Mouse (Mus musculus): Measurements from ENCODE around the gene Drd3. TPM values are rescaled to one million over a fixed set of nuclear protein-coding genes. Genes with fewer than 3 reads are reported as not detected.

The Drd3 gene
- polyA plus RNA-seq, 1 experiment, result not detected

DNA sequence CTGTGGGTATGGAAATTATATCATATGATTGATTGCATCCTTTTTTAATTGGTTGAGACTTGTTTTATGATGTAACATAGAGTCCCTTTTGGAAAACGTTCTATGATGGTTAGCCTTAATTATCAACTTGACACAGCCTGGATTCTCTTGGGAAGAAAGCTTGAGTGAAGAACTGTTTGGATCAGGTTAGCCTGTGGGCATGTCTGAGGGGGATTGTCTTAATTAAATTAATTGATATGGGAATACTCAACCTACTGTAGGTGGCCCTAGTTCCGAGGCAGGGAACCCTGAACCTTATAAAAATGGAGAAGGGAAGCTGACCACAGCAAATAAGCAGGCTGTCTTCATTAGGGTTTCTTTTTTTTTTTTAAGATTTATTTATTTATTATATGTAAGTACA, 12.9 kb upstream of the Drd3 start:
- H3K27me3 ChIP-seq (ENCODE audit: control insufficient read depth, insufficient read depth, low read length), result no peaks in the 10 kb centered on the region
- H3K36me3 ChIP-seq (ENCODE audit: control insufficient read depth, insufficient read depth, low read length), result no peaks in the 10 kb centered on the region
- no peak overlapping the region for H3K27ac ChIP-seq (ENCODE audit: insufficient read depth, low read length)
- H3K4me3 ChIP-seq (ENCODE audit: extremely low read depth, insufficient read depth, insufficient read length), result no peak overlapping the region
- TF ChIP-seq POLR2A (IDR thresholded peaks at IDR 0.05; ENCODE audit: low read depth, low read length), result no peak
- TF ChIP-seq CTCF (IDR thresholded peaks at IDR 0.05; ENCODE audit: extremely low read depth, insufficient read depth, insufficient read length, insufficient replicate concordance), result no peak
- 81% methylated on average over 2 of the region's 2 CpGs for WGBS
- no peak for DNase-seq (ENCODE audit: low read depth in 1 of 2, low spot score in 2 of 2)
- H3K4me1 ChIP-seq (ENCODE audit: control insufficient read depth, insufficient read depth, insufficient read length), result no peaks in the 10 kb centered on the region

DNA sequence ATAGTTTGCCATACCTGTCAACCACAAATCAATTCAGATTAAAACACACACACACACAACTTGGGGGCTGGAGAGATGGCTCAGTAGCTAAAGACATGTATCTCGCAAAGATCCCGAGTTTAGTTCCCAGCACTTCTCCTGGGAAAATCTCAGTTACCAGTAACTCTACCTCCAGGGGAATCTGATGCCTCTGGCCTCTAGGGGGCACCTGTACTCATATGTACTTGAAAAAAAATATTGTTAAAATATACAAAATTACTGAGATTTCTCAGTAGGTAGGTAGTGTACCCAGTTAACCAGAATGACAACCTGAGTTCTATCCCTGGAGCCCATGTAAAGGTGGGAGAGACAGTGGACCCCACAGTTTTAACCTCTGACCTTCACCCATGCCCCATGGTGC, 5.4 kb upstream of the Drd3 start:
- Histone ChIP-seq H3K4me1 (ENCODE audit: control insufficient read depth, insufficient read depth, insufficient read length) (no peaks in the 10 kb centered on the region), H3K36me3 (ENCODE audit: control insufficient read depth, insufficient read depth, low read length) (no peaks in the 10 kb centered on the region), H3K4me3 (ENCODE audit: extremely low read depth, insufficient read depth, insufficient read length) (no peak overlapping the region), H3K27me3 (ENCODE audit: control insufficient read depth, insufficient read depth, low read length) (no peaks in the 10 kb centered on the region), H3K27ac (ENCODE audit: insufficient read depth, low read length) (no peak overlapping the region)
- WGBS, result 82% methylated on average over 2 of the region's 2 CpGs
- DNase-seq (ENCODE audit: low read depth in 1 of 2, low spot score in 2 of 2), result no peak
- TF ChIP-seq POLR2A (IDR thresholded peaks at IDR 0.05; ENCODE audit: low read depth, low read length) (no peak), CTCF (IDR thresholded peaks at IDR 0.05; ENCODE audit: extremely low read depth, insufficient read depth, insufficient read length, insufficient replicate concordance) (no peak)

GRCm38 (mm10) chr16:43752900-43753299, 926 bp upstream of the Drd3 start:
- H3K27me3 ChIP-seq (ENCODE audit: control insufficient read depth, insufficient read depth, low read length), result no peaks in the 10 kb centered on the region
- 78% methylated on average over 8 of the region's 8 CpGs for WGBS
- H3K4me1 ChIP-seq (ENCODE audit: control insufficient read depth, insufficient read depth, insufficient read length), result no peaks in the 10 kb centered on the region
- DNase-seq (ENCODE audit: low read depth in 1 of 2, low spot score in 2 of 2), result no peak
- H3K4me3 ChIP-seq (ENCODE audit: extremely low read depth, insufficient read depth, insufficient read length), result no peak overlapping the region
- no peak overlapping the region for H3K27ac ChIP-seq (ENCODE audit: insufficient read depth, low read length)
- no peaks in the 10 kb centered on the region for H3K36me3 ChIP-seq (ENCODE audit: control insufficient read depth, insufficient read depth, low read length)
- TF ChIP-seq CTCF (IDR thresholded peaks at IDR 0.05; ENCODE audit: extremely low read depth, insufficient read depth, insufficient read length, insufficient replicate concordance) (no peak), POLR2A (IDR thresholded peaks at IDR 0.05; ENCODE audit: low read depth, low read length) (no peak)

DNA sequence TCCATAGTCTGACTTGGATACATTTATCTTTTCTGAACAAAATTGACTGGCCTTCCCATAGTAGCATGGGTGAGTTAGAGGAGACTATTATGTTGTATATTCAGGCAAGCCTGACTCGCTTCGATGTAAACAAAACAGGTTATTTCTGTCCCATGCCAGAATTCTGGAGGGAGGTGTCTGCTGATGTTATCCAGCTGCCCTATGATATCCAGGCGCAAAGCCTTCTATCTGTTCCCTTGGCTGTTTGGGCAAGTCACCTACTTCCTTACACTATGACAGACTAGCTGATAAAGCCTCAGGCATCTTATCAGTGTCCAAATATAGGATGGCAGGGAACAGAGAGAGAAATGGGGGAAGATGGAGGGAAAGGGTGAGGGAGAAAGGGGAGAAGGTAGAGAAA, 18.5 kb downstream of the Drd3 start:
- H3K36me3 ChIP-seq (ENCODE audit: control insufficient read depth, insufficient read depth, low read length), result no peaks in the 10 kb centered on the region

GRCm38 (mm10) chr16:43772766-43773165, 18.9 kb downstream of the Drd3 start:
- TF ChIP-seq CTCF (IDR thresholded peaks at IDR 0.05; ENCODE audit: extremely low read depth, insufficient read depth, insufficient read length, insufficient replicate concordance), result no peak
- no peak for TF ChIP-seq POLR2A (IDR thresholded peaks at IDR 0.05; ENCODE audit: low read depth, low read length)
- no peak for DNase-seq (ENCODE audit: low read depth in 1 of 2, low spot score in 2 of 2)
- H3K27ac ChIP-seq (ENCODE audit: insufficient read depth, low read length), result no peak overlapping the region

More for the DNA sequence above, 18.5 kb downstream of the Drd3 start:
- Histone ChIP-seq H3K27me3 (ENCODE audit: control insufficient read depth, insufficient read depth, low read length) (no peaks in the 10 kb centered on the region), H3K27ac (ENCODE audit: insufficient read depth, low read length) (no peak overlapping the region), H3K4me1 (ENCODE audit: control insufficient read depth, insufficient read depth, insufficient read length) (no peaks in the 10 kb centered on the region), H3K4me3 (ENCODE audit: extremely low read depth, insufficient read depth, insufficient read length) (no peak overlapping the region)
- TF ChIP-seq POLR2A (IDR thresholded peaks at IDR 0.05; ENCODE audit: low read depth, low read length) (no peak), CTCF (IDR thresholded peaks at IDR 0.05; ENCODE audit: extremely low read depth, insufficient read depth, insufficient read length, insufficient replicate concordance) (no peak)
- WGBS, result 89% methylated on average over 3 of the region's 3 CpGs
- no peak for DNase-seq (ENCODE audit: low read depth in 1 of 2, low spot score in 2 of 2)

GRCm38 (mm10) chr16:43773506-43773905, 19.7 kb downstream of the Drd3 start:
- 86% methylated on average over 4 of the region's 4 CpGs for WGBS

More at GRCm38 (mm10) chr16:43772766-43773165, 18.9 kb downstream of the Drd3 start:
- no peaks in the 10 kb centered on the region for H3K4me1 ChIP-seq (ENCODE audit: control insufficient read depth, insufficient read depth, insufficient read length)
- H3K36me3 ChIP-seq (ENCODE audit: control insufficient read depth, insufficient read depth, low read length), result no peaks in the 10 kb centered on the region
- no peaks in the 10 kb centered on the region for H3K27me3 ChIP-seq (ENCODE audit: control insufficient read depth, insufficient read depth, low read length)
- 89% methylated on average over 1 of the region's 1 CpGs for WGBS
- no peak overlapping the region for H3K4me3 ChIP-seq (ENCODE audit: extremely low read depth, insufficient read depth, insufficient read length)

GRCm38 (mm10) chr16:43776886-43777285, 23.1 kb downstream of the Drd3 start:
- H3K27ac ChIP-seq (ENCODE audit: insufficient read depth, low read length), result no peak overlapping the region
- DNase-seq (ENCODE audit: low read depth in 1 of 2, low spot score in 2 of 2), result no peak
- H3K36me3 ChIP-seq (ENCODE audit: control insufficient read depth, insufficient read depth, low read length), result no peaks in the 10 kb centered on the region
- no peak overlapping the region for H3K4me3 ChIP-seq (ENCODE audit: extremely low read depth, insufficient read depth, insufficient read length)
- H3K4me1 ChIP-seq (ENCODE audit: control insufficient read depth, insufficient read depth, insufficient read length), result no peaks in the 10 kb centered on the region
- no peak for TF ChIP-seq CTCF (IDR thresholded peaks at IDR 0.05; ENCODE audit: extremely low read depth, insufficient read depth, insufficient read length, insufficient replicate concordance)
- TF ChIP-seq POLR2A (IDR thresholded peaks at IDR 0.05; ENCODE audit: low read depth, low read length), result no peak
- no peaks in the 10 kb centered on the region for H3K27me3 ChIP-seq (ENCODE audit: control insufficient read depth, insufficient read depth, low read length)
- WGBS, result 83% methylated on average over 3 of the region's 3 CpGs

More at GRCm38 (mm10) chr16:43773506-43773905, 19.7 kb downstream of the Drd3 start:
- H3K36me3 ChIP-seq (ENCODE audit: control insufficient read depth, insufficient read depth, low read length), result no peaks in the 10 kb centered on the region
- H3K4me1 ChIP-seq (ENCODE audit: control insufficient read depth, insufficient read depth, insufficient read length), result no peaks in the 10 kb centered on the region
- H3K27ac ChIP-seq (ENCODE audit: insufficient read depth, low read length), result no peak overlapping the region
- DNase-seq (ENCODE audit: low read depth in 1 of 2, low spot score in 2 of 2), result no peak
- TF ChIP-seq CTCF (IDR thresholded peaks at IDR 0.05; ENCODE audit: extremely low read depth, insufficient read depth, insufficient read length, insufficient replicate concordance), result no peak
- no peak for TF ChIP-seq POLR2A (IDR thresholded peaks at IDR 0.05; ENCODE audit: low read depth, low read length)
- H3K27me3 ChIP-seq (ENCODE audit: control insufficient read depth, insufficient read depth, low read length), result no peaks in the 10 kb centered on the region
- H3K4me3 ChIP-seq (ENCODE audit: extremely low read depth, insufficient read depth, insufficient read length), result no peak overlapping the region

All from spleen, adult 2 months (tissue).